Mouse (Mus musculus): ENCODE measurements at regions not wholly inside any gene's neighbourhood (a gene's known extent, or its start where the extent isn't known, plus 50 kb on each side); places are given as distances from the start of the nearest gene placed in this dataset.

GRCm38 (mm10) chr4:82129471-82129870 lies 576.1 kb downstream of the Nfib start:
- H3K4me1 ChIP-seq (ENCODE audit: control insufficient read depth, insufficient read depth, low read length), result no peaks in the 10 kb centered on the region
- WGBS, result 65% methylated on average over 1 of the region's 1 CpGs
- TF ChIP-seq POLR2A (IDR thresholded peaks at IDR 0.05; ENCODE audit: extremely low read depth, insufficient read depth, low read length), result no peak
- no peak for TF ChIP-seq CTCF (IDR thresholded peaks at IDR 0.05; ENCODE audit: low read depth, low read length)

GRCm38 (mm10) chr4:82123733-82124132 lies 581.8 kb downstream of the Nfib start:
- Histone ChIP-seq H3K79me2 (ENCODE audit: control insufficient read depth, insufficient read depth, low read length) (no peaks in the 10 kb centered on the region), H3K36me3 (ENCODE audit: control insufficient read depth, insufficient read depth, low read length) (no peaks in the 10 kb centered on the region), H3K4me3 (ENCODE audit: insufficient read depth, low read depth, low read length) (no peak overlapping the region), H3K27ac (replicated peaks; ENCODE audit: insufficient read depth, low read depth, low read length) (no peak overlapping the region), H3K9ac (ENCODE audit: low read depth, low read length) (no peak overlapping the region), H3K27me3 (ENCODE audit: control insufficient read depth, insufficient read depth, low read length) (no peaks in the 10 kb centered on the region), H3K4me1 (ENCODE audit: control insufficient read depth, insufficient read depth, low read length) (no peaks in the 10 kb centered on the region)
- no peak for DNase-seq (ENCODE audit: extremely low read depth, low read depth, low spot score)
- 87% methylated on average over 5 of the region's 5 CpGs for WGBS
- TF ChIP-seq CTCF (IDR thresholded peaks at IDR 0.05; ENCODE audit: low read depth, low read length), result no peak
- no peak for TF ChIP-seq POLR2A (IDR thresholded peaks at IDR 0.05; ENCODE audit: extremely low read depth, insufficient read depth, low read length)

More at GRCm38 (mm10) chr4:82129471-82129870, 576.1 kb downstream of the Nfib start:
- Histone ChIP-seq H3K36me3 (ENCODE audit: control insufficient read depth, insufficient read depth, low read length) (no peaks in the 10 kb centered on the region), H3K27me3 (ENCODE audit: control insufficient read depth, insufficient read depth, low read length) (no peaks in the 10 kb centered on the region), H3K79me2 (ENCODE audit: control insufficient read depth, insufficient read depth, low read length) (no peaks in the 10 kb centered on the region), H3K4me3 (ENCODE audit: insufficient read depth, low read depth, low read length) (no peak overlapping the region), H3K9ac (ENCODE audit: low read depth, low read length) (no peak overlapping the region), H3K27ac (replicated peaks; ENCODE audit: insufficient read depth, low read depth, low read length) (no peak overlapping the region)
- DNase-seq (ENCODE audit: extremely low read depth, low read depth, low spot score), result no peak

- DNase-seq (ENCODE audit: extremely low read depth, low read depth, low spot score), result no peak
Observed at GRCm38 (mm10) chr4:82123101-82123500, 582.4 kb downstream of the Nfib start.

GRCm38 (mm10) chr4:82120796-82121195 lies 584.8 kb downstream of the Nfib start:
- WGBS, result 80% methylated on average over 4 of the region's 4 CpGs
- Histone ChIP-seq H3K36me3 (ENCODE audit: control insufficient read depth, insufficient read depth, low read length) (no peaks in the 10 kb centered on the region), H3K27ac (replicated peaks; ENCODE audit: insufficient read depth, low read depth, low read length) (no peak overlapping the region), H3K27me3 (ENCODE audit: control insufficient read depth, insufficient read depth, low read length) (no peaks in the 10 kb centered on the region), H3K79me2 (ENCODE audit: control insufficient read depth, insufficient read depth, low read length) (no peaks in the 10 kb centered on the region), H3K9ac (ENCODE audit: low read depth, low read length) (no peak overlapping the region), H3K4me1 (ENCODE audit: control insufficient read depth, insufficient read depth, low read length) (no peaks in the 10 kb centered on the region), H3K4me3 (ENCODE audit: insufficient read depth, low read depth, low read length) (no peak overlapping the region)
- TF ChIP-seq CTCF (IDR thresholded peaks at IDR 0.05; ENCODE audit: low read depth, low read length) (no peak), POLR2A (IDR thresholded peaks at IDR 0.05; ENCODE audit: extremely low read depth, insufficient read depth, low read length) (no peak)
- no peak for DNase-seq (ENCODE audit: extremely low read depth, low read depth, low spot score)

More at GRCm38 (mm10) chr4:82123101-82123500, 582.4 kb downstream of the Nfib start:
- Histone ChIP-seq H3K27me3 (ENCODE audit: control insufficient read depth, insufficient read depth, low read length) (no peaks in the 10 kb centered on the region), H3K36me3 (ENCODE audit: control insufficient read depth, insufficient read depth, low read length) (no peaks in the 10 kb centered on the region), H3K9ac (ENCODE audit: low read depth, low read length) (no peak overlapping the region), H3K27ac (replicated peaks; ENCODE audit: insufficient read depth, low read depth, low read length) (no peak overlapping the region), H3K4me3 (ENCODE audit: insufficient read depth, low read depth, low read length) (no peak overlapping the region), H3K4me1 (ENCODE audit: control insufficient read depth, insufficient read depth, low read length) (no peaks in the 10 kb centered on the region), H3K79me2 (ENCODE audit: control insufficient read depth, insufficient read depth, low read length) (no peaks in the 10 kb centered on the region)
- 100% methylated on average over 1 of the region's 1 CpGs for WGBS
- no peak for TF ChIP-seq POLR2A (IDR thresholded peaks at IDR 0.05; ENCODE audit: extremely low read depth, insufficient read depth, low read length)
- no peak for TF ChIP-seq CTCF (IDR thresholded peaks at IDR 0.05; ENCODE audit: low read depth, low read length)

- Histone ChIP-seq H3K36me3 (ENCODE audit: control insufficient read depth, insufficient read depth, low read length) (no peaks in the 10 kb centered on the region), H3K27ac (replicated peaks; ENCODE audit: insufficient read depth, low read depth, low read length) (no peak overlapping the region), H3K27me3 (ENCODE audit: control insufficient read depth, insufficient read depth, low read length) (no peaks in the 10 kb centered on the region), H3K9ac (ENCODE audit: low read depth, low read length) (no peak overlapping the region), H3K79me2 (ENCODE audit: control insufficient read depth, insufficient read depth, low read length) (no peaks in the 10 kb centered on the region), H3K4me3 (ENCODE audit: insufficient read depth, low read depth, low read length) (no peak overlapping the region), H3K4me1 (ENCODE audit: control insufficient read depth, insufficient read depth, low read length) (no peaks in the 10 kb centered on the region)
- no peak for DNase-seq (ENCODE audit: extremely low read depth, low read depth, low spot score)
- TF ChIP-seq CTCF (IDR thresholded peaks at IDR 0.05; ENCODE audit: low read depth, low read length) (no peak), POLR2A (IDR thresholded peaks at IDR 0.05; ENCODE audit: extremely low read depth, insufficient read depth, low read length) (no peak)
- WGBS, result 77% methylated on average over 1 of the region's 1 CpGs
Observed at GRCm38 (mm10) chr4:82120326-82120725, 585.2 kb downstream of the Nfib start.

- no peak for DNase-seq (ENCODE audit: extremely low read depth, low read depth, low spot score)
- Histone ChIP-seq H3K4me3 (ENCODE audit: insufficient read depth, low read depth, low read length) (no peak overlapping the region), H3K36me3 (ENCODE audit: control insufficient read depth, insufficient read depth, low read length) (no peaks in the 10 kb centered on the region), H3K9ac (ENCODE audit: low read depth, low read length) (no peak overlapping the region), H3K4me1 (ENCODE audit: control insufficient read depth, insufficient read depth, low read length) (no peaks in the 10 kb centered on the region), H3K27ac (replicated peaks; ENCODE audit: insufficient read depth, low read depth, low read length) (no peak overlapping the region), H3K79me2 (ENCODE audit: control insufficient read depth, insufficient read depth, low read length) (no peaks in the 10 kb centered on the region), H3K27me3 (ENCODE audit: control insufficient read depth, insufficient read depth, low read length) (no peaks in the 10 kb centered on the region)
- 89% methylated on average over 1 of the region's 1 CpGs for WGBS
- TF ChIP-seq CTCF (IDR thresholded peaks at IDR 0.05; ENCODE audit: low read depth, low read length), result no peak
- no peak for TF ChIP-seq POLR2A (IDR thresholded peaks at IDR 0.05; ENCODE audit: extremely low read depth, insufficient read depth, low read length)
Observed at GRCm38 (mm10) chr4:82101837-82102236, 603.7 kb downstream of the Nfib start.

Data from liver, adult 2 months (tissue).